Mouse (Mus musculus) mature B cell (primary cell): Measurements from ENCODE around the gene Serinc5.

ENCODE experiments used
- in situ Hi-C: fragments of 300-500 bp; cut with MboI; formaldehyde crosslinking; loops from 2 replicates; pipeline ENCODE4 v1.14.3; 2019

The Serinc5 gene

GRCm38 (mm10) chr13:92613094-92613493 is 2.2 kb downstream of the Serinc5 start:
- in situ Hi-C loops = no loop called here

- in situ Hi-C loops = no loop called here
Measured at GRCm38 (mm10) chr13:92615201-92615600, 4.3 kb downstream of the Serinc5 start.

- in situ Hi-C loops = no loop called here
Measured at GRCm38 (mm10) chr13:92616459-92616858, 5.6 kb downstream of the Serinc5 start.

- in situ Hi-C loops = no loop called here
Measured at GRCm38 (mm10) chr13:92626196-92626595, 15.3 kb downstream of the Serinc5 start.

GRCm38 (mm10) chr13:92626725-92627124 is 15.8 kb downstream of the Serinc5 start:
- in situ Hi-C loops = no loop called here

- in situ Hi-C loops = no loop called here
Measured at GRCm38 (mm10) chr13:92629509-92629908, 18.6 kb downstream of the Serinc5 start.

- in situ Hi-C loops = no loop called here
Measured at GRCm38 (mm10) chr13:92631450-92631849, 20.6 kb downstream of the Serinc5 start.

- in situ Hi-C loops = no loop called here
Measured at GRCm38 (mm10) chr13:92632550-92632949, 21.7 kb downstream of the Serinc5 start.

- in situ Hi-C loops = no loop called here
Measured at GRCm38 (mm10) chr13:92635040-92635439, 24.1 kb downstream of the Serinc5 start.

GRCm38 (mm10) chr13:92636226-92636909 is 25.5 kb downstream of the Serinc5 start:
- in situ Hi-C loops = no loop called here

GRCm38 (mm10) chr13:92636910-92637275 is 26.0 kb downstream of the Serinc5 start:
- in situ Hi-C loops = no loop called here

GRCm38 (mm10) chr13:92639093-92640014 is 28.5 kb downstream of the Serinc5 start:
- in situ Hi-C loops = no loop called here

- in situ Hi-C loops = no loop called here
Measured at GRCm38 (mm10) chr13:92644199-92644598, 33.3 kb downstream of the Serinc5 start.

- in situ Hi-C loops = no loop called here
Measured at GRCm38 (mm10) chr13:92644753-92645152, 33.9 kb downstream of the Serinc5 start.

- in situ Hi-C loops = no loop called here
Measured at GRCm38 (mm10) chr13:92647695-92648094, 36.8 kb downstream of the Serinc5 start.

GRCm38 (mm10) chr13:92649111-92649510 is 38.2 kb downstream of the Serinc5 start:
- in situ Hi-C loops = no loop called here

GRCm38 (mm10) chr13:92650956-92651355 is 40.1 kb downstream of the Serinc5 start:
- in situ Hi-C loops = no loop called here

- in situ Hi-C loops = no loop called here
Measured at GRCm38 (mm10) chr13:92652498-92652897, 41.6 kb downstream of the Serinc5 start.

- in situ Hi-C loops = no loop called here
Measured at GRCm38 (mm10) chr13:92653283-92653682, 42.4 kb downstream of the Serinc5 start.

- in situ Hi-C loops = no loop called here
Measured at GRCm38 (mm10) chr13:92656815-92657513, 46.1 kb downstream of the Serinc5 start.

- in situ Hi-C loops = no loop called here
Measured at GRCm38 (mm10) chr13:92659611-92660010, 48.7 kb downstream of the Serinc5 start.

- in situ Hi-C loops = no loop called here
Measured at GRCm38 (mm10) chr13:92662555-92663286, 51.8 kb downstream of the Serinc5 start.
